Mouse (Mus musculus): ENCODE results near the gene Galns.

GRCm38 (mm10) chr8:122658149-122658806 is 47.0 kb upstream of the Galns start:
- TF ChIP-seq POLR2A (IDR thresholded peaks at IDR 0.05; ENCODE audit: low read depth, low read length): no peak
- no peak for TF ChIP-seq CTCF (IDR thresholded peaks at IDR 0.05; ENCODE audit: extremely low read depth, insufficient read length, insufficient replicate concordance, low read depth, low read length)
